Mouse (Mus musculus) olfactory bulb, adult 2 months (tissue): ENCODE data around the gene Tango2. TPM values are rescaled to one million over a fixed set of nuclear protein-coding genes. Genes with fewer than 3 reads are reported as not detected.

ENCODE experiments used
- H3K27ac ChIP-seq: fragments of 200-500 bp; 2 replicates; pipeline ENCODE4 v1.5.1; 2012; ENCODE audit warnings: low read depth, low read length; ENCODE audit not compliant: insufficient read depth
- H3K4me1 ChIP-seq: fragments of 200-500 bp; 2 replicates; pipeline ENCODE4 v1.6.1; 2012; ENCODE audit warnings: low read length; ENCODE audit not compliant: control insufficient read depth, insufficient read depth
- H3K4me3 ChIP-seq: fragments of 200-500 bp; 2 replicates; pipeline ENCODE4 v1.5.1; 2012; ENCODE audit warnings: mild to moderate bottlenecking, low read depth, low read length, moderate library complexity; ENCODE audit not compliant: insufficient read depth
- CTCF ChIP-seq: fragments of 200-500 bp; IDR thresholded peaks from 2 replicates; pipeline ENCODE4 v1.5.1; 2012; ENCODE audit warnings: low read depth, mild to moderate bottlenecking, low read length, moderate library complexity; ENCODE audit not compliant: insufficient read depth
- POLR2A ChIP-seq: fragments of 200-500 bp; IDR thresholded peaks from 2 replicates; pipeline ENCODE4 v1.6.1; 2012; ENCODE audit warnings: mild to moderate bottlenecking, low read depth, low read length, moderate library complexity; ENCODE audit not compliant: insufficient read depth
- WGBS: fragments of 180-500 bp; shearing (Covaris S2); methylation state at CpG from one replicate; pipeline ENCODE4 v1.1.7; 2018; 5-methylcytosine and 5-hydroxymethylcytosine counted together
- polyA plus RNA-seq: library from polyadenylated mRNA; stranded (reverse); fragments of >200 nt; gene quantifications from 2 replicates; pipeline ENCODE4 v1.2.4, GENCODE M21; 2012; ENCODE audit warnings: low replicate concordance; ENCODE audit not compliant: missing spikeins, insufficient read depth, insufficient read length

Tango2 gene
- polyA plus RNA-seq, 1 experiment, result not detected

DNA sequence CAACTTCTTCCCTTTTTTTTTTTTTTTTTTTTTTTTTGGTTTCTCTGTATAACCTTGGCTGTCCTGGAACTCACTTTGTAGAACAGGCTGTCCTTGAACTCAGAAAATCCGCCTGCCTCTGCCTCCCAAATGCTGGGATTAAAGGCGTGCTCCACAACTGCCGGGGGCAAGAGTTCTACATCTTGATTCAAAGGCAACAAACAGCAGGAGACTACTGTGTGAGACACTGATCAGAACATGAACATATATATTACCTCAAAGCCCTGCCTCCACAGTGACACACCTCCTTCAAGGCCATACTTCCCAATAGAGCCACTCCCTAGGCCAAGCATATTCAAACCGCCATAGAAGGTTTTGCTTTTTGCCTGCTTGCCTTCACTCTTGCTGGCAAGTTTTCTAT, 25.7 kb upstream of the Tango2 start:
- no peak overlapping the region for H3K4me3 ChIP-seq
- H3K4me1 ChIP-seq, result 0 out of 2 replicates have a peak, but pooled peaks cover 3% of the 10 kb centered on the region
- 94% methylated on average over 4 of the region's 4 CpGs for WGBS
- H3K27ac ChIP-seq, result no peak overlapping the region
- no peak for TF ChIP-seq CTCF
- TF ChIP-seq POLR2A, result no peak

GRCm38 (mm10) chr16:18370197-18370596, 22.3 kb upstream of the Tango2 start:
- WGBS, result 93% methylated on average over 3 of the region's 3 CpGs
- H3K4me1 ChIP-seq, result peaks cover 2% of the 10 kb centered on the region; the same call in 1 of the 2 replicates
- TF ChIP-seq POLR2A, result no peak
- no peak for TF ChIP-seq CTCF
- no peak overlapping the region for H3K4me3 ChIP-seq
- no peak overlapping the region for H3K27ac ChIP-seq

- no peak overlapping the region for H3K4me3 ChIP-seq
- H3K4me1 ChIP-seq, result peaks cover 2% of the 10 kb centered on the region; the same call in 1 of the 2 replicates
- TF ChIP-seq CTCF (no peak), POLR2A (no peak)
- 98% methylated on average over 4 of the region's 4 CpGs for WGBS
- no peak overlapping the region for H3K27ac ChIP-seq
Measured at GRCm38 (mm10) chr16:18366849-18367248, 18.9 kb upstream of the Tango2 start.

DNA sequence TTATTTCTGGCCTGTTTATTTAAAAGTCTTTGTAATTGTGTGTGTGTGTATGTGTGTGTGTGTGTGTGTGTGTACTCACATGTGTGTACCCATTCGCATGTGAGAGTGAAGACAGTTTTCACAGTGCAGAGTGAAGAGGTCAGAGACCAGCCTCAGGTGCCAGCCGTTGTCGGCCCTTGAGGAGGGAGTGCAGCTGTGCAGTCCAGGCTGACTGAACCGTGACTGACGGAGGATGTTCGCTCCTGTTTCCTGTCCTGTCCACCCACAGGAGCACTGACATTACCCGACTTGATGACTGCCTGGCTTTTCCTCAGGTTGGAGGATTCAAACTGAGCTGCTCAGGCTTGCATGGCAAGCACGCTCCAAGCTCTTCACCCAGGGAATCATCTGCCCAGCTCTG, 15.0 kb upstream of the Tango2 start:
- Histone ChIP-seq H3K4me3 (no peak overlapping the region), H3K4me1 (peaks cover 12% of the 10 kb centered on the region), H3K27ac (no peak overlapping the region)
- TF ChIP-seq POLR2A, result no peak
- no peak for TF ChIP-seq CTCF
- WGBS, result 86% methylated on average over 8 of the region's 8 CpGs

DNA sequence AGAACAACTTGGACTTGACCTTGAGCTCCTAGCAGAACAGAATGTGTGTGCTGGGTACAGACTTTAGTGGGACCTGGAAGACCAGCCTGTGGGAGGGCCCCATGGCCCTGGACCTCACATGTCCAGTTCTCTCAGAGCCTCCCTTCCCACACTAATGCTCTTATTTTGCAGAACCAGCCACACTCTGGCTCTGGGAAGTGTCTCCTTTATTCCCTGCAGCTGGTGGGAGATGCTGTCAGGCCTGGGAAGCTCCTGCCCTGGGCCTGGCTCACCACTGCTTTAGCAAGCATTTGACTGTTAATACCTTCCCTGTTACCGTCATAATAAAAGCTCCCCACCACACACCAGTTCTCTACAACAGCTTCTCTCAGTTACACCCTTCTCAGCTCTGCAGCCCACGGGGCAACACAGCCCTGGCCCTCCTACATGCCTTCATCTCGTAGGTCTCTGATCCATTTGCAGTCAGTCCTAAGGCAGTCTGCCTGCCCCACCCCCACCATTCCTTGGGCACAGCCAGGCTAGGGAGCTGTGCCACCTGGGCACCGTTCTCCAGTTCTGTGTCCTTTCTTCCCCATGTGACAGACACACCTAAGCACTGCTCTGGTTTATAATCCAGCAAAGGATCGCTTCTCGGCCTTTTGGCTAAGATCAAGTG, 12.4 kb upstream of the Tango2 start:
- 0 out of 2 replicates have a peak overlapping the region, but pooled peaks have one; percentile 14 for H3K27ac ChIP-seq
- TF ChIP-seq POLR2A (no peak), CTCF (no peak)
- 57% methylated on average over 6 of the region's 6 CpGs for whole genome bisulfite sequencing
- no peak overlapping the region for H3K4me3 ChIP-seq
- peaks cover 10% of the 10 kb centered on the region for H3K4me1 ChIP-seq

DNA sequence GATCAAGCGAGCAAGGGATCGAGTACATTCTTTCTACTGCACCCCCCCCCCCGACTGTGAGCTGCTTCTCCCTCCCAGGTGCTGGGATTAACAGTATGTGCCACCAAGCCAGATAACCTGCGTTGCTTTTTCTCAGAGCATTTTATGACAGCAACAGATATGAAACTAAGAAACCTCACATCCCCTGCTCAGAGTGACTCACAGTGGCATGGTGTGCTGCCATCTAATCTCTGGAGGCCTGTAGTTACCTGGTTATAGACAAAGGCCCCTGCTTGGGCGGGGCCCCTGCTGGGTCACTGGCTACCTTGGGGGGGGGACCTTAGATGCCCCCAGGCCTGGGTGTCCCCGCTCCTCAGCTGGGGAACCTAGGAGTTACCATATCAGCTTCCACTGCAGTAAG, 10.1 kb upstream of the Tango2 start:
- 89% methylated on average over 6 of the region's 6 CpGs for WGBS
- peaks cover 10% of the 10 kb centered on the region for H3K4me1 ChIP-seq
- TF ChIP-seq POLR2A (no peak), CTCF (no peak)
- H3K4me3 ChIP-seq, result no peak overlapping the region
- H3K27ac ChIP-seq, result no peak overlapping the region

- 47% methylated on average over 1 of the region's 1 CpGs for WGBS
- no peak overlapping the region for H3K27ac ChIP-seq
- H3K4me1 ChIP-seq, result peaks cover 12% of the 10 kb centered on the region
- H3K4me3 ChIP-seq, result no peak overlapping the region
- TF ChIP-seq POLR2A (no peak), CTCF (no peak)
Measured at GRCm38 (mm10) chr16:18356961-18357360, 9.1 kb upstream of the Tango2 start.

DNA sequence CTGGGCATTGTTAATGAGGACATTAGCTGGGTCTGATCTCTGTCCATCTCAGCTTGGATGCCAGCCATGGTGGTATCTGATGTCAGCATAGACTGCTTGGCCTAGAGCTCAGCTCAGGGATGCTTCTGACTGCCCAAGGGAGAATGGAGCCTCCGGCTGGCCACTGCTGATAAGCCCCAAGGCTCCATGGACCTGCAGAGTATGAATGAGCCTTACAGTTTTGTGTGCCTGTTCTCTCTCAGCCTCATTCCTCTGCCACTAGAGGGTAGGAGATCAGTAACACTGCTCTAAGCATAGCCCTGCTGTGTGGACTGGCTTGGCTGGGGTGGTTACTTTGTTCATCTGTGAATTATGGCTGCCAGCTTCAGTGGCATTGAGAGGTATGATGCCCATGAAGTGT, 5.2 kb upstream of the Tango2 start:
- no peak overlapping the region for H3K27ac ChIP-seq
- 88% methylated on average over 1 of the region's 1 CpGs for WGBS
- peaks cover 11% of the 10 kb centered on the region for H3K4me1 ChIP-seq
- no peak for TF ChIP-seq POLR2A
- no peak for TF ChIP-seq CTCF
- no peak overlapping the region for H3K4me3 ChIP-seq

GRCm38 (mm10) chr16:18351313-18352055, 3.6 kb upstream of the Tango2 start:
- Histone ChIP-seq H3K27ac (no peak overlapping the region), H3K4me1 (peaks cover 11% of the 10 kb centered on the region), H3K4me3 (no peak overlapping the region)
- TF ChIP-seq POLR2A, result no peak
- 0 out of 2 replicates have a peak, but pooled peaks have one; percentile 40 for TF ChIP-seq CTCF
- 67% methylated on average over 5 of the region's 5 CpGs for WGBS
